Mouse (Mus musculus) kidney, adult 11 months (tissue): ENCODE measurements at regions not wholly inside any gene's neighbourhood (a gene's known extent, or its start where the extent isn't known, plus 50 kb on each side); places are given as distances from the start of the nearest gene placed in this dataset.
A peak's percentile ranks its signal among the peaks of the same experiment; 100 is the strongest.

Experiments
- DNase-seq: peaks from one replicate; pipeline ENCODE4 v3.0.0; 2022

DNA sequence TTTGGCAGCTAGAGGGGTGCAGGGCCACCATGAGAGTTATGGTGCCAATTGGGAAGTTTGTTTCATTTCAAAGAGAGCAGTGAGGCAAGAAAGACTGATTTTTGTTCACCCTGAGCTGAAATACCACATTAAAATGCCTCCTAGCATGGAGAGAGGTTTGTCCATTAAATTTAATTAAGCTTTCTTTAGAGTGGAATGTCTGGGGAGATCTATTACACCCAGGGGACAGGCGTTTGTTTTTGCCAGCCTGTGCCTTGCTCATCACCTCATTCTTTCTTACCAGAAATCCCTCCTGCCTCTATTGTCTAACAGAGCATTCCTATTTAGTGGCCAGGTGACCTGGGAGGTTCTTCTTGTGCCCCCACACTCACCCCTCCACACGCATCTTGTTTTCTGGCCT is 55.2 kb upstream of the Rcn1 start:
- no peak for DNase-seq

DNA sequence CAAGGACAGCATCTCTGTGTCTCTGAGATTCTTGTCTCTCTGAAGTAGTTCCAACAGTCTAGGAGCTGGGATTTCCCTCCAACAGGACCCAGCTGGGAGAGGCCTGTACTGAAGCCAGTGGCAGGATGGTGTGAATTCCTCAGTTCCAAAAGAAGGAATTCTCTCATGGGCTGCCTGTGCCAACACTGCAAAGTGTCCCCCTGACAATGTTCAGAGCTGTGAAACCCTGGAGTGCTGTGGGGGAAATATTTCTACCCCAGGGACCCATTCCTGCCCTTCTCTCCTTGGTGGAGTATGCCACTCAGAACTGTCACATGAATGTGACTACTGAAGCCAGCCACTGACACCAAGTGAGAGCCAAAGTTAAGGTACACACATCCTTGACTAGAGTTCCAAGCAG is 55.7 kb upstream of the Rcn1 start:
- no peak for DNase-seq

DNA sequence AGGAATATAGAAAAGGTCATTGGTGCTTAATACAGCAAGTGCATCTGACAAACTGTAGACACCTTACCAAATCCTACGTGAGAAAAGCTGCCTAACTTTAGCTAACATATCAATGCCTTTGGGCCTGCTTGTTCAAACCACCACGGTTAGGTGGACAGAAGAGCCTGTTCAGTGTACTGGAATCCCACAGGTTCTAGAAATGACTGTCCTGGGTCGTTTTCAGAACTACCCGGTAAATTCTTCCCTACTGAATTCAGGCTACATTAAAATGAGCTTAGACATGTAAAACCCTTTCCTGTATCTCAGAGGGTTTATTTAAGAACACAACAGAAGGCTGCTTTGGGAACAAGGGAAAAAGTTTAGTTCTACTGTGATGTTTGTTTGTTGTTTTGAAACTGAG is 59.5 kb upstream of the Rcn1 start:
- DNase-seq, result no peak

DNA sequence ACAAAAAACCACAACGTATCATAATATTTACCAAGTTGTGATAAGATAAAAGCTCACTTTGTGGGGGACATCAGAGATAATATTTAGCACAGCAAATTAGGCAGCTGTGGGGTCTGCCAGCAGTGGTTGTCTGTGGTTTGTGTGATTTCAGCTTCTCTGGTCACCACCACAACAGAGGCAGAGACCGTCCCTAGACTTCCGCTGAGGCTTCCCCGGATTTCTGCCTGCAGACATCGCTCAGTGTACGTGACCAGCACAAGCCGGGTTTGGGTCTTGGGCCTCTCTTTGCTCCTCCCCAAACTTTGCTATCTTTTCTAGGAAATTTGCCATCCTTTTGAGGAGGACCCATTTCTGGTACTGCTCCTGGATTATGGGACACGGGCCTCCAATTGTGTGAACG is 60.4 kb upstream of the Rcn1 start:
- DNase-seq, result no peak

- DNase-seq, result no peak
Measured at GRCm38 (mm10) chr2:105465630-105466029, 66.5 kb upstream of the Rcn1 start.

GRCm38 (mm10) chr2:105468930-105469329 is 69.8 kb upstream of the Rcn1 start:
- no peak for DNase-seq

- DNase-seq, result no peak
Measured at GRCm38 (mm10) chr2:105476028-105476677, 77.0 kb upstream of the Rcn1 start.

DNA sequence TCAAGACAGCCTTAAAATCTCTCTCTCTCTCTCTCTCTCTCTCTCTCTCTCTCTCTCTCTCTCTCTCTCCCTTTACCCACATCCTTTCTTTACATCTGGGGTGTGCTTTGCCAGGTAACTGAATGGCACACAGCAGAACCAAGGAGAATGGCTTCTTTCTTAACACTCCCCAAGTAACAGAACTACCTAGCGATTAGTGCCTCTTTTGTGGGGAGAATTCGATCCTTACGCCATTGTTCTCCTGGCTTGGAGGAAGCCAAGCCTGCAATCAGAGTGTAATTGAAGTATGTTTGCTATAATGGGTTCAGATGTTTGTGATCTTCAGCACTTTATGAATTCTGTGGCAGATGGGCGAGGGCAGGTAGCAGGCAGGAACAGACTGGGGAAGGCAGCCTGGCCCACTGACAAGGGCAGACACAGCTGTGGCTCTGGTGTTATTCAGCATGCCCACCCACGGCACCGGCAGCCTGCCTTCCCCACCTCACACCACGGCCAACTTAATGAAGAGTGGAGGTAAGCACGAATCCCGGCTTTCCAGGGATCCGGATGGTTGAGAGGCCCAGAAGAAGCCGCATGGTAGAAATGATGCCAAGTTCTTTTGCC is 83.0 kb upstream of the Rcn1 start:
- DNase-seq, result no peak

DNA sequence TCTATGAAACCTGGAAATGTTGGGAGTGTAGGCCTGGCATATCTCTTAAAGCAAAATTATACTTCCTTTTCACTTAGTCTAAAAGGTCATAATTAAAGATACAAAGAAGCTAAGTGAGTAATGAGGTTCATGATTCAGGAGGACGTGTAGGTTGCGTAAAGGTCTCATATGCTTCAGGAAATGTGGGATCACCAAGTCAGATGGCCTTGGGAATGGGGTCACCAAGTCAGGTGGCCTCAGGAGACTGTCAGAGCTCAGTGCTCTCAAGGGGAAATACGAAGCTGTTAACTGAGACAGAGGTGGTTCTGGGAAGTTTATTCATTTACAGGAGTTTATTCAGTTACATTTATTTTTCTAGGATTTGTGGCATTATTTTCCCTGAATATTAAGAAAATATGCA is 85.4 kb upstream of the Rcn1 start:
- no peak for DNase-seq

GRCm38 (mm10) chr2:105485286-105485685 is 86.2 kb upstream of the Rcn1 start:
- DNase-seq, result no peak

DNA sequence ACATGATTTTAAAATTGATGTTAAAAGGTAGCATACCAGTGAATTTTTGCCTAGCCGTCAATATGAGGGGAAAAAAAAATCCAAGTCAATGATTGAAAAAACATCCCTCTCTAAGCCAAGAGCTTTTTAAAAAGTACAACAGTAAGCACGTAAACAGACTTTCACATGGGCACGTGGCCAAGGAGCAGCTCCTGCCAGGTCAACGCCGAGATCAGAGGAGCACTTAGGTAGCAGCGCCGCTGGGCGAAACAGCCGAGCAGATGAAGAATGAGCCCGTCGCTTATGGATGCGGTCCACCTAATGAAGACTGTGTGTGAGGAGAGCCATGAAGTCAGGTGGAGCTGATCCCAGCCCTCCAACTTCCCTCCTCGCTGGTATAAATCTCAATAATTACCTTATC is 96.7 kb upstream of the Rcn1 start:
- peak; percentile 74 for DNase-seq

- DNase-seq, result no peak
Measured at GRCm38 (mm10) chr2:105504197-105504596, 105.1 kb upstream of the Rcn1 start.

- no peak for DNase-seq
Measured at GRCm38 (mm10) chr2:105505554-105505953, 106.4 kb upstream of the Rcn1 start.

DNA sequence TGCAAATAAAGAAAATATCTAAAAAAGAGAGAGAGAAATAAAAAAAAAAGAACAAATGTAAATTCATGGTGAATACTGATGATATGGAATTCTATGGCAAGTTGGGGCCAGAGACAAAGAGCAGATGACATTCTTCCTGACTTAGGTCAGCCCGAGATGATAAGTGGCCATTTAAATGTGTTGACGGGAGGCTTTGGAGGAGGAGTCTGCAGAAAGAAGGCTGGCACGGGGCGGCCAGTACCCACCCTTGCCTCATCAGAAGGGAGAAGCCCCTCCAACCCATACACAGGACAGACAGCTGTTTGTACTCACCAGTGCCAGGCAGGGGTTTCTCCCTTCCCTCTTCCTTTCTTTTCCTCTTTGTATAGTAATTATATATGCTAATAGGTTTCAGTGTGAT is 108.0 kb upstream of the Rcn1 start:
- DNase-seq, result no peak

GRCm38 (mm10) chr2:105510816-105511215 is 111.7 kb upstream of the Rcn1 start:
- DNase-seq, result no peak

DNA sequence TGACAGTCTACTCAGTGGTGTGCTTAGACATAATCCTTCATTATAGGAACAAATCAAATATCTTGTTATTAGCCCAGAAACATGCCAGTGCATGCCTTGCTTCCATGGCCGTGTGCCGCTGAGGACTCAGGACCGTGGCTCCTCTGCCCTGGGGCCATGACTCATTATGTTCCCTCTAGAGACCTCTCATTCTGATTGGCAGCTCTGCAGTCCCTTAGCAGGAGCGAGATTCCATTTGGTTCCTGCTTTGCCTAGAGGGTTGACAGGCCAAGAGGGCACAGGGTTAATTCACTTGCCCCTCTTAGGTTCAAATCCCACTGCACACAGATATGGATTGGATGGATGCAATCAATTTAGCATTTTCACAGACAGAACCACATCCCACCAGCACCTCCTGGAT is 112.6 kb upstream of the Rcn1 start:
- DNase-seq, result no peak

DNA sequence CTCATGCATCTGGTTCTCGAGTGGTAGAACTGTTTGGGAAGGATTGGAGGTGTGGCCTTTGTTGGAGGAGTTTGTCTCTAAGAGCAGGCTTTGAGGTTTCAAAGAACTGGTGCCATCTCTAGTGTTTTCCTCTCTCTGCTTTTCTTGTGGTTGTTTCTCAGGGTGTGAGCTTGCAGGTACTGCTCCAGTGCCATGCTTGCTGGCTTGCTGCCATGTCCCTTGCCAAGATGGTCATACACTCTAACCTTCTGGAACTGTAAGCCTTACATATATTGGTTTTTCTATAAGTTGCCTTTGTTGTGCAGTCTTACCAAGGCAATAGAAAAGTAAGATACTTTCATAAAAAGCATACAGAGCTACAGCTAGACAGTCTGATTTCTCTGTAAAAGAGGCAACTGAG is 115.1 kb upstream of the Rcn1 start:
- no peak for DNase-seq

DNA sequence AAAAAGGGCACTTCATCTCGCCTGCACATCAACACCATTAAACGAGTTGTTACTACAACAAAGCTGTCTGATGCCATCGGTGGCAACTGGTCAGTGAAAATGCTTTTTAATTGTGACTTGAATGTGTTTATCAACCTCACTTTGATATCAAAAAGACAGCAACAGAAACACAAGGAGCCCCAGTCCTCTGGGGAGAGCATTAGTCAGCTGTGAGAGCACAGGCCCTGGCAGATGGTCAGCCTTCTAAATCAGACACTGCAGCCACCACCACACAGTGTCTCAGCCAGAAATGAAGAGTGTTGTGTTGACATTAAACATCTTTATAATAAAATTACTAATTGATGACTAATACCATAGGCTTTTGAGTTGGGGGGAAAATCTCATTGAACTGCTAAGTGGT is 115.8 kb upstream of the Rcn1 start:
- no peak for DNase-seq

DNA sequence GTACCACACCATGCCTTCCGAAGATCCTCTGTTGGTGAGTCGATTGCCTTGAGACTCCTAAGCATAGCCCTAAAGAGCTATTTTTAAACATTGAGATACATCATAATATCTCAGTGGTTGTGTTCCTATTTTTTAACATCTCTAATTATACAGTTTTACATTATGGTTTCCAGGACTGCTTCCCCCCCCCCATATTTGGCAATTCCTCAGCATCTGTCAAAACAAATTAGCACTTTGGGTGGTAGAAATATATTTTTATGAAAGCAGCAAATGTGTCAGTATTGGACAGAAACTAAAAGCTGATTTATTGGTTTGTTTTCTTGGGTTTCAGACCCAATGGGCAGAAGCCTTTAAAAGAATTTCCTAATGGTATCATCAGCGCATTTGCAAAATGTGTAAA is 116.2 kb upstream of the Rcn1 start:
- DNase-seq, result no peak

DNA sequence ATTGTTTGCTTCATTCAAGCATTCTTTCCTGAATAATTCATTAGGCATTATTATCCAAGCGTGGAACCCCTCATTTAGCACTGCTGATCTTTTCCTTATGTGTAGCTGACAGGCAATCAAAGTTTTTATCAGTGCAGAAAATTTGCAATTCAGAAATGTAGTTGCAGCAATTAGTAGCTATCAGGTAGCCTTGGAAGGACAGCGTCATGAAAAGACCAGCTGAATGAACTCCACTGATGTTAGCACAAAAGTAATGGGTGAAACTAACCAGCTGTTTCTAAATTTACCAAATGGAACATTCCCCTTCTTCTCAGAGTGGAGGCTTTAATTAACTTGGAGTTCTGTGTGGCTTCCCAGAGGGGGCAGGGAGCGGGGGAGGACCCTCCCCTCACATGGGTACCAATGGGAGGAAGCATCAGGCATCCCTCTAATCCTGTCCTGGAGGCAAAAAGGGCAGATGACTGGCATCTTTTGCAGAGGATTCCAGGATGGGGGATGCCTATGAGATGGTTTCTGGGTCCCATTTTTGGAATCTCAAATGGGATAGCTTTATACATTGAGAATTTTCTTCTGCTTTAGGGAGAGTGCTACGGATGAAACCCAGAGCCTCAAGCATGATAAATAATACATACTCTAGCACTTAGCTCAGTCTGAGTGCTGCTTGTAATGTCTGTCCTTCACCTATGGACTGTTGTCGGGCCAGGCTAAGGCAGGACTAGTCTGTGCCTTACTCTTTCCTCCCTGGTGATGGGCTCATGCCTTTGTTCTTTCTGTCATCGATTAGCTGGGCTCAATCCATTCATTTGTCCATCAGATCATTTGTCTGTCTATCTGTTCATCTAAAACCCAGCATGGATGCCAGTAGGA is 117.4 kb upstream of the Rcn1 start:
- no peak for DNase-seq

DNA sequence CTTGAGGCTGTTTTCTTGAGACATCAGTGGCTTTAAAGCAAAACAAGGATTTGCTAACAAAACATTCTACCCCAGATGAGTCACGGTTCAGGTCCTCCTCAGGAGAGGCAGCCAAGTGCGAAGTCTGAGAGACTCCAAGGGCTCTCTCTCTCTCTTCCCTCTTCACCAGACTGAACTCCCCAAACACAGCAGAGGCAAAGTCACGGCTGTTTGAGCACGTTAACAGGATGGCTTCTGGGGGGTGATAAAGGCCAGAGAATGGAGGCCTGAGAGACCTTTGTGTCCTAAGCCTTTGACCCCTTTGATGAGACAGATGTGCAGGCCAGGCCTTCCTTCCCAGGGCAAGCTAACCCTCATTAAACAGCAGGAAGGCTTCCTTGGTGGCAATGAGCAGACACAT is 122.7 kb upstream of the Rcn1 start:
- peak; percentile 43 for DNase-seq

DNA sequence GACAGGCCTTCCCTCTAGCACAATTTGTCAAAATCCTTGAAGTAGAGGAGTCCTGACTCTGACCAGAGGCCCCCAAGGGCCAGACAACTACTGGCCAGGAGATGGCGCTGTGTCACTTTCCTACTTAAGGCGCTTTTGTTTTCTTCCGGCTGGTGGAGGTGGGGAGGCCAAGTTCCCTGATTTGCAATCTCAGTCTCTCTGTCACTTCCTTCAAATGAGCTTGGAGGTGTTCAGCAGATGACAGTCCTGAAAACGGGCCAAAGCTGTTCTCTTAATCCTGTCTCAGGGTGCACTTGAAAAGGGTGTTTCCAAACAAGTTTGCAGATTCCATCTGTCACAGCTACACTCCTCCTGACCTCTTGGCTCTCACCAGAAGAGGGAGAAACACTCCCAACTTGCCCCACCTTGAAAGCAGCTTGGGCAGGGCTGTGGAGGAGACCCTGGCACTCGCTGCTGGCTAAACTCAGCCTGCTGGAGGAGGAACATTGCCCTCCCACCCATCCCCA is 124.2 kb upstream of the Rcn1 start:
- DNase-seq, result no peak

- no peak for DNase-seq
Measured at GRCm38 (mm10) chr2:105525111-105525610, 126.0 kb upstream of the Rcn1 start.

GRCm38 (mm10) chr2:105528535-105528934 is 129.4 kb upstream of the Rcn1 start:
- DNase-seq, result no peak
